ENCODE assay signal across 23 mouse cellular contexts in the genomic region with DNA sequence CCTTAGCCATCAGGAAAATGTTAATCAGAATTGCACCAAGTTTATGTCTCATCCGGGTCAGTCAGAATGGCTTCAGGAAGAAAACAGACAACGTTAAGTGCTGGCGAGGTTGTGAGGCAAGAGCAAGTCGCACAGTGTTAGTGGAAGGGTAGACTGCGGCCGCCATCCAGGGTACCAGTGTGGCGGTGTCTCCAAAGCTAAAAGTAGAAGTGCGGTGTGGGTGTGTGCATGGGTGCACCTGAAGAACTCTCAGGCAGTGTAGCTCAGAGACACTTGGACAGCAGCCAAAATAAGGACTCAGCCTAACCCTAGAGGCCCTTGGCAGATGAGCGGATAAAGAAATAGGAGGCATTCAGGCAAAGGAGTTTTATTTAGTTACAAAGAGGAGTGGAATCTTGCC. TPM values are rescaled to one million over a fixed set of nuclear protein-coding genes. Genes with fewer than 3 reads are reported as not detected.
A peak's percentile ranks its signal among the peaks of the same experiment; 100 is the strongest.
DNase-seq lines count a peak whose midpoint lies in the region; ATAC-seq and TF ChIP-seq lines count a peak whose summit lies in the region.
"Had no signal": no experiment of that assay in that cellular context is flagged by ENCODE, and none has a peak within 500 bp of the region (broad histone marks: within the 10 kb centered on the region; RNA-seq: fewer than 3 reads in every experiment).

No protein-coding gene starts in this region.

- no peaks in the 10 kb centered on the region for H3K9me3 ChIP-seq in CH12.LX (replicated peaks; ENCODE audit: low read length)
- H3K9me3 ChIP-seq: embryonic facial prominence, embryonic 10.5 days; heart, embryonic 10.5 days; liver, embryonic 13.5 days; megakaryocyte, embryonic 14.5 days had no signal

- no peak for TF ChIP-seq CTCF in CH12.LX (conservative IDR thresholded peaks at IDR 0.05 in 1 of 2, IDR thresholded peaks at IDR 0.05 in 1 of 2; ENCODE audit: low read depth in 2 of 2, low read length in 2 of 2)

- H3K27me3 ChIP-seq in CH12.LX (replicated peaks) = peaks cover 58% of the 10 kb centered on the region
- H3K27me3 ChIP-seq: hindbrain, embryonic 15.5 days; liver, embryonic 13.5 days; neural tube, embryonic 13.5 days had no signal

- no peak overlapping the region for H3K4me2 ChIP-seq in CH12.LX (ENCODE audit: insufficient read depth, low read depth, poor library complexity, severe bottlenecking)
- H3K4me2 ChIP-seq: hindbrain, embryonic 15.5 days; limb, embryonic 12.5 days; liver, embryonic 13.5 days; lung, embryonic 14.5 days; neural tube, embryonic 13.5 days had no signal

- DNase-seq in kidney, postnatal 25 days = peak; percentile 43 to 65
- no peak for DNase-seq in kidney, adult 18-20 months
- peak; percentile 77 for DNase-seq in A20 (ENCODE audit: low read depth, low spot score)
- peak; percentile 17 for DNase-seq in CH12.LX (ENCODE audit: extremely low read depth)
- DNase-seq in cerebellum, adult 11-12 months = no peak
- DNase-seq in frontal cortex, postnatal 25 days (ENCODE audit: low spot score in 2 of 2) = no peak
- DNase-seq: adrenal gland, postnatal 25 days; cerebellum, postnatal 10 days; kidney, postnatal 14 days; liver, embryonic 13.5 days; lung, embryonic 14.5 days; lung, postnatal 36 days; midbrain, embryonic 14.5 days had no signal

- dilution Hi-C loops in CH12.LX (cut with MboI; ENCODE audit: extremely low pct_ligation_motif_present, extremely low pct_unique_long_range_greater_than_20kb, low sequenced_read_pairs) = no loop called here

- no peak for TF ChIP-seq EP300 in CH12.LX (IDR thresholded peaks at IDR 0.05; ENCODE audit: low read length)

- H3K9ac ChIP-seq in CH12.LX (ENCODE audit: insufficient read depth, low read depth) = no peak overlapping the region
- H3K9ac ChIP-seq: hindbrain, embryonic 15.5 days; limb, embryonic 12.5 days; liver, embryonic 13.5 days; lung, embryonic 14.5 days; neural tube, embryonic 13.5 days had no signal

- no peak overlapping the region for H3K27ac ChIP-seq in CH12.LX (ENCODE audit: insufficient read depth, low read depth)
- H3K27ac ChIP-seq: embryonic facial prominence, embryonic 10.5 days; heart, embryonic 10.5 days; hindbrain, embryonic 15.5 days; limb, embryonic 12.5 days; liver, embryonic 13.5 days; neural tube, embryonic 13.5 days; stomach, postnatal 0 days had no signal

- no peak overlapping the region for H3K4me3 ChIP-seq in CH12.LX (replicated peaks in 1 of 3; ENCODE audit: low read depth in 2 of 3, low read length in 2 of 3, poor library complexity in 1 of 3)
- H3K4me3 ChIP-seq: embryonic facial prominence, embryonic 10.5 days; heart, embryonic 10.5 days; hindbrain, embryonic 15.5 days; limb, embryonic 12.5 days; liver, embryonic 13.5 days; megakaryocyte, embryonic 14.5 days; myocyte; neural tube, embryonic 13.5 days had no signal

- in situ Hi-C loops in CH12.LX (cut with MboI; ENCODE audit: low pct_ligation_motif_present, low pct_unique_long_range_greater_than_20kb, low sequenced_read_pairs) = loop anchor here (25.0 kb wide), 1 partner anchor 288 kb away; a partner anchor contains a TSS

- ATAC-seq in monocyte, adult 5-6 weeks (replicated peaks; ENCODE audit: insufficient number of reproducible peaks, low FRiP score, low TSS enrichment, poor library complexity, severe bottlenecking) = 0 out of 2 replicates have a peak, but pooled peaks have one; percentile 17

- no peaks in the 10 kb centered on the region for H3K79me2 ChIP-seq in CH12.LX (replicated peaks; ENCODE audit: control insufficient read depth, extremely low read depth, insufficient read depth, poor library complexity, severe bottlenecking)

- no peaks in the 10 kb centered on the region for H3K36me3 ChIP-seq in CH12.LX (replicated peaks in 1 of 2; ENCODE audit: control insufficient read depth in 1 of 2, insufficient read depth in 1 of 2, low read length in 1 of 2)
- H3K36me3 ChIP-seq: embryonic facial prominence, embryonic 10.5 days; heart, embryonic 10.5 days; hindbrain, embryonic 15.5 days; limb, embryonic 12.5 days; liver, embryonic 13.5 days; neural tube, embryonic 13.5 days had no signal

- H3K4me1 ChIP-seq in CH12.LX (ENCODE audit: control insufficient read depth in 1 of 2, insufficient read depth in 2 of 2) = peaks cover 0 to 10% of the 10 kb centered on the region in 2 experiments; a peak in 2 of 4 replicates
- H3K4me1 ChIP-seq: embryonic facial prominence, embryonic 10.5 days; hindbrain, embryonic 15.5 days; limb, embryonic 12.5 days; liver, embryonic 13.5 days; neural tube, embryonic 13.5 days had no signal

- no peak for TF ChIP-seq POLR2A in CH12.LX (IDR thresholded peaks at IDR 0.05; ENCODE audit: low read depth, low read length)

- no peak for TF ChIP-seq RAD21 in CH12.LX (IDR thresholded peaks at IDR 0.05; ENCODE audit: low read depth, low read length)

TF ChIP-seq in CH12.LX, 34 proteins besides CTCF, POLR2A, EP300 and RAD21:
- TF ChIP-seq MAFK (IDR thresholded peaks at IDR 0.05; ENCODE audit: insufficient replicate concordance, low read length) (no peak), SMC3 (IDR thresholded peaks at IDR 0.05; ENCODE audit: low read depth, low read length) (no peak), MXI1 (IDR thresholded peaks at IDR 0.05; ENCODE audit: low read depth, low read length) (no peak), NELFE (IDR thresholded peaks at IDR 0.05; ENCODE audit: low read depth, low read length) (no peak), ZKSCAN1 (IDR thresholded peaks at IDR 0.05; ENCODE audit: borderline replicate concordance, low read depth, low read length) (no peak), TBP (conservative IDR thresholded peaks at IDR 0.05; ENCODE audit: low read depth, low read length) (no peak), HCFC1 (IDR thresholded peaks at IDR 0.05; ENCODE audit: low read depth, low read length) (no peak), JUND (conservative IDR thresholded peaks at IDR 0.05; ENCODE audit: low read depth, low read length) (no peak), BHLHE40 (IDR thresholded peaks at IDR 0.05; ENCODE audit: low read depth, low read length) (no peak), TCF12 (IDR thresholded peaks at IDR 0.05; ENCODE audit: low read depth, low read length) (no peak), ZNF384 (IDR thresholded peaks at IDR 0.05; ENCODE audit: low read depth, low read length) (no peak), PAX5 (IDR thresholded peaks at IDR 0.05; ENCODE audit: low read length) (no peak), ZMIZ1 (IDR thresholded peaks at IDR 0.05; ENCODE audit: low read depth, low read length) (no peak), RCOR1 (conservative IDR thresholded peaks at IDR 0.05; ENCODE audit: low read depth, low read length) (no peak), USF1 (IDR thresholded peaks at IDR 0.05; ENCODE audit: low read depth, low read length) (no peak)
TF ChIP-seq in CH12.LX: peak in this region for 0.

RNA-seq across cellular contexts. Expression of a gene that starts 14.4 kb away (rescaled TPM):
- total RNA-seq in CH12.LX (2012; rRNA removed) (not detected in 2 replicates), CH12.LX (2014; rRNA removed) (not detected in 2 replicates)
- polyA plus RNA-seq in CH12.LX (2012; ENCODE audit: insufficient read length, low read depth) = not detected in 2 replicates
- total RNA-seq in monocyte, adult 5-6 weeks (2017) = not detected in 3 replicates
- total RNA-seq: hematopoietic stem cell, adult 5-6 weeks had no signal

Comparison
In these comparisons a context has a peak if more than half of its experiments do, and no peak if none do; other contexts are left out.
1. DNase-seq: peak in kidney, postnatal 25 days (2 of 2), A20 (single experiment) and CH12.LX (single experiment); none in kidney, adult 18-20 months (single experiment), cerebellum, adult 11-12 months (single experiment) and frontal cortex, postnatal 25 days (0 of 2).